Mouse (Mus musculus) retina, postnatal 1 day (tissue): ENCODE data around the gene Sipa1l1.
A peak's percentile ranks its signal among the peaks of the same experiment; 100 is the strongest.
"Not testable (repeated sequence)": the region's sequence is repeated elsewhere in the genome, so short reads cannot be mapped to it uniquely, and the experiment has no call there.

Experiments
- DNase-seq: peaks from one replicate; pipeline ENCODE4 v3.0.0-alpha.2; 2012

The Sipa1l1 gene

DNA sequence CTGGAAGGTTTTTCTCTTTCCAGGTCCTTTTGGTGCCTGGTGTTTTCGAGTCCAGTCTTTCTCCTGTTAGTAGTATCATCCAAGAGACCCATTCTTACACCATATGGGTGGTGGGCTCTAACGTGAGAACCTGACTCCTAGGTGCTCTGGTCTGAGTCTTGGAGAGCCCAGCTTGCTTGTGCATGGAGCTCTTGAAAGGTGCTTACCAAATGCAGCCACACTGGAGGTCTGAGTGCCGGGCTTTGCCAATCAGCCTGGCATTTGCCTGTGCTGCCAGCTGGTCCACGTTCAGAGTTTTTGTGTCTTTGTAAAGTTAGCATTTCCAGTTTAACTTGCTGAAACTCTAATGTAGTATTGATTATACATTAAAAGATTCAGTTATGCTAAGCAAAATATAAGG is 9.5 kb downstream of the Sipa1l1 start:
- DNase-seq, result no peak

DNA sequence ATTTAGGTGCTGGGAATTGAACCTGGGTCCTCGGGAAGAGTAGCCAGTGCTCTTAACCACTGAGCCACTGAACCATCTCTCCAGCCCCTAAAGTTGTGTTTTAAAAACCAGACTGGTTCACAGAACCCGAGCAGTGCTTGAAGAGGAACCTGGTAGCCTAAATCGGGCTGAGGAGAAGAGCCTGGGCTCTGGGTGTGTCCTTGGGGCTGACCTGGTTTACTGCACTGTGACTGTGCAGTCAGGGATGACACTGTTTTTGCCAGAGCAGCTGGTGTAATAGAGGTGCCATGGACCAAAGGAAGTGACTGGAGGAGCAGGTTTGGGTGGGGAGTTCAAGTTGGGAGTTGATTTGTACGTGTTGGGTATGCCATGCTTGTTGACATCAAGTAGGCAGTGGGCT is 10.5 kb downstream of the Sipa1l1 start:
- no peak for DNase-seq

DNA sequence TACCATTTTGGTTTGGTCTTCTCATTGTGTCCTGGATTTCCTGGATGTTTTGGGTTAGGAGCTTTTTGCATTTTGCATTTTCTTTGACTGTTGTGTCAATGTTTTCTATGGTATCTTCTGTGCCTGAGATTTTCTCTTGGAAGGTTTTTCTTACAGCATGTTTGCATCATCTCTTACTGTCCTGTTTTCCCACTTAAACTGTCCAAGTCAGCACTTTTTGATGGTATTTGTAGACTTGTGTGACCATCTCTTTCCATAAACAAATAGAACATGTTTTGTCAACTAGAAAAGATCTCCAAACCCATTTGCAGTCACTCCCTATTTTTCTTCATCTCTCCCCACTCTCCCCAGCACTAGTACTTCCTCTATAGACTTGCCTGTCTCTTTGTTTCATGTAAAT is 17.0 kb downstream of the Sipa1l1 start:
- DNase-seq, result not testable (repeated sequence)

DNA sequence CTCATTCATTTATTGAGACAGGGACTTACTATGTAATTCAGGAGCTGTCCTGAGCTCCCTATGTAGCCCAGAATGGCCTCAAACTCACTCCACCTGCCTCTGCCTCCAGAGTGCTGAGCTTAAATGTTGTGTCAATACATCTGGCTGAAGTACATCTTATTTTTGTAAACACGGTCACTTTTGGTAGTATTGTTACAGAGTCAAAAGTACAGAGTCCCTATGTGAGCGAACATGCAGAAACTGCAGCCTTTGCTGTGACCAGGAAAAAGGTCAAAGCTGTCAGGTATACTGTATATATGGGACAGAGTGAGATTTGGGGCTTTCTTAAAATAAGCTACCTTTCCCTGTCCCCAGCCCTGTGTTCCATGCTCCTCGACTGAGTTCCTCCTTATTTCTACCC is 17.6 kb downstream of the Sipa1l1 start:
- no peak for DNase-seq

DNA sequence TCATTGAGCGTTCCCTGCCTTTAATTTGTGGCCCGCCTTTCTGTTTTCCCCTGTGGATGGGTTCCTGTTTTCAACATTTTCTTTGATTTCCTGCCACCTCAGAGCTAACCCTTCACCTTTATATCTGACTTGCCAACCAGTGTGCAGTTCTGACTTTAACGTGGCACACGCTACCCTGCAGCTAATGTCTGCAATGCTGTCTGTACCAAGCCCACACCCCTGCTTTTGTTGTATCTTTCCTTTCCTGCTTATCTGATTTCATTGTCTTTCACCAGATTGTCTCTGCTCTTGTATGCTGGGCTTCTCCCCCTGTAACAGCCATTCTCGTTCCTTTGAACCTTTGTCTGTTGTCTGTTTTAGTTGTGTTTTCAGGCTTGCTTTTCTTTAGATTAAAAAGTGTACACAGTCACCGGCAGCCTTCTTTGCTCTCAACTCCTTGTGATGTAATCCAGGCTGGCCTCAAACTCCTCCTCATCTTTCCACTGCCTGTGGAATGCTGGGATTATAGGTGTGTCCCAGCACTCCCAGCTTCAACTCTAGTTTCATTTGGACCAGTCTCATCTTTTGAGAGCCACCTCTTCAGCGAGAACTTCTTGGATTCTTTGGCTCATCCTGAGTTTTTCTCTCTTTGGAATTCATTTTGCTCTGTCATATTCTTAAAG is 18.2 kb downstream of the Sipa1l1 start:
- DNase-seq, result no peak

DNA sequence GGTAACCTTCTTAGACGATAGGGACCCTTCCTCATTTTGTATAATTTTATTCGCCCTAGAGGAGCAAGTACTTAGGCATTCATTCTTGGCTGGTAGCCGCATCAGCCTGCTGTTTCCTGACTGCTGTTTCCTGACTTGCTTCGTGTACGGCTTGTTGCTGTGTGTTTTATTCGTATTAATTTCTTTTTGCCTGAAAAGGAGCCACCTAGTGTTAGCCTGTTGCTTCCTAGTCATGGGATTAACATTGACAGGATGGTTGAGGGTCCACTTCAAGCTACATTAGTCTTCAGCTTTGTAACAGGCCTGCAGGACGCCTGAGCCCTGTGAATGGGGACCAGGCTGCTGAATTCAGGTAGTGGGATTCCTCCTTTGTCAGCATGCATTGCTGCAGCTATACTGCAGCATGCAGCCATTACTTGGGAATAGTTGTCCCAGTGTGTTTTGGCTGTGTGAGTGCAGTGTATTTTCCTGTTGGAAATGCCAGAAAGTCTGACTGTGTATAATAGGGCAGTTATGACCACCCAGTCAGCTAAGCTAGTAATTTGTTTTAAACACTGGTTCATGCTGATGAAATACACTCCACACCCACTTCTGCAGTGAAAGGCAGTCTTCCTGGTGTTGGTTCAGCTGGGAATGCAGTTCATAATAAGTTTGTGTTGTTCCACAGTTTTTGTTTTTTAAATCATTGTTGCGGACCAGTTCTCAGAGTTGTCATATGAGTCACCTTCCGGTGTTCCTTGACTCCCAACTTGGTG is 19.4 kb downstream of the Sipa1l1 start:
- DNase-seq, result no peak

DNA sequence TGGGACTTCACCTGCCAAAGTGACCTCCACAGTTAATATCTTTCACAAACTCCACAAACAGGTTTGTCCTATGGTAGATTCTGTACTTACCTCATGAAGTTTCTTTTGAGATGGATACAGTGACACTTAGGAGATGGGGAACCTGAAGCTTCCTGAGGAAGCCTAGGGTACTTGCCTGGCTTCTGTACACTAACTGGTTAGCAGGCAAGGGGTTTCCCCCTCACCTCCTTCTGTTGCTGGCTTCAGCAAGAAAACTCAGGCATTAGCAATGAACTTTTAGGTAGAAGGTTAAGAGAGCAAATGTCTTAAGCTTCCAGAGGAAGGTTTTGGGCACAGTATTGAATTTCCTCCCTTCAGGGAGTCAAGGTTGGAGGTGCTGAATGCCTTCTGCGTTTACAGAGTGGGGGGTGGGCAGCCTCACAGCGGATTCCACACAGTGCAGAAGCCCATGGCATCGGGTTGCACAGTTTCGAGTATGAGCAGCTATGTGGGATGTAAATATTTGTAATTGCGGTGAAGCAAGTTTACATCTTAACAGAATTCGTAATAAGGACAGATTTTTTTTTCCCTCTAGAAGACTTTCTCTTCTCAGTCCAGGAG is 20.1 kb downstream of the Sipa1l1 start:
- no peak for DNase-seq

DNA sequence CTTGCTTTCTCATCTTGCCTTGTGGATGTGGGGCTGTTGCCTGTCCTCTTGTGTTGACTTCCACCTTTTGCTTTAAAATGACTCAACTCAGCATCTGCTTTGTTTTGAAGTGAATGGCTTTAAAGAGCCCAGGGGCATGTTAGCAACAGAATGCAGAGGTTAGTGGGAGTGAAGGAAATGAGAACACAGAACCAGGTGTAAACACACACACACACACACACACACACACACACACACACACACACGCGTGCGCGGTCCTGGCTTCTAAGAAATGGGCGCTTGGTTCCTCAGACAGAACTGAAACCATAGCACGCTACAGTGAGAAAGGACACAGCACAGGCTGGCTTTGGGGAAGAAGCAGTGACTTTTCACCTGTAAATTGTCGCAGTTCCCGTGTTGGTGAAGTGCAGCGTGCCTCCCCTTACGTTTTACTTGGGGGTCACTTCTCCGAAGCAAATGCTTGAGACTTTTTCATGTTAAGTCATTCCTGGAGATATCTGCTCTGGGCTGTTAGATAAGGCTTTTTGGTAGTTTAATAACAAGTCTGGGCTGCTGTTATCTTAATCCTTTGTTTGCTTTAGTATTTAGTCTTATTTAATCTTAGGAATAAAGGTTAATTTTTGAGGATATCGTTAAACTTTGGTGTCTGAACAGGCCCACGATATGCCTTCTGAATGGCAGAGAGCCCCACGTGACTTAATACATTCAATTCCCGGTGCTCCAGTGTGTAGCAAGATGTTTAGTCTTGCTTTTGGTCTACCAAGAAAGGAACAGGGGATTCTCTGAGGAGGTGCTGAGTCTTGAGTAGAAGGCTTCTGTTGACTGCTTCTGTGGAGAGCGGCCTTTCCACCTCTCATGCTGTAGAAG is 20.8 kb downstream of the Sipa1l1 start:
- DNase-seq, result no peak

DNA sequence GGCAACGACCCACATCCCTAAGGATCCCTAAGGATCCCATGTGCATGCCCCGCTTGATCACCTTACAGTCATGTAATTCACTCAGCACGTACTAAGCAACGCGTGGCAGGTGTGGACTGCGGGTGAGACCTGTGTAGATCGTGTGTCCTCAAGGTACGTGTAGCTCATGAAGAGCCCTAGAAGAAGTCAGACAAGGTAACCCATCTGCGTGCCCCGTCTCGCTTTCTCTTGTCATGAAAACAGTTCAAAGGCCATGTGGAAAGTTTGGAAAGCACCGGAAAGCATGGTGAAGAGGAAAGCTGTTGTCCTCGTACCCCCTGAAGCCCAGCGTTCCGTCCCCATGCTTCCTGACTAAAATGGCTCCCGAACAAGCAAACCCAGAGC is 21.5 kb downstream of the Sipa1l1 start:
- no peak for DNase-seq

DNA sequence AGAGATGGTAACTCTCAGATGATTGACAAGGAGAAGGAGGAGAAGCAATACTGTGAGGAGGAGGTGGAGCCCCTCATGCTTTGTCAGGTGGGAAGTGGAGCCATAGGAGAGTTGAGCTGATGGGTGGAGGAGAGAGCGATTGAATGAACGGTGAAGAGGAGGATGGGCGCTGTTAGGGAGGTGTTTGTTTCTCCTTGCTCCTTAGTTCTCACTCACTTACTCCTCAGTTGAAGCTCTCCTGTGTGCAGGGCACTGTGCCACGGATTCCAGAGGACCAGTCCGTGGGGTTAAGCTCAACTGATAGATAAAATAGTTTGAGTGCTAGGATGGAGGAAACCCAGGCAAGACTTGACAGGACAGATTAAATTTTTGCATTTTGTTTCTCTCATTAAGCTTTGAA is 22.6 kb downstream of the Sipa1l1 start:
- DNase-seq, result no peak

DNA sequence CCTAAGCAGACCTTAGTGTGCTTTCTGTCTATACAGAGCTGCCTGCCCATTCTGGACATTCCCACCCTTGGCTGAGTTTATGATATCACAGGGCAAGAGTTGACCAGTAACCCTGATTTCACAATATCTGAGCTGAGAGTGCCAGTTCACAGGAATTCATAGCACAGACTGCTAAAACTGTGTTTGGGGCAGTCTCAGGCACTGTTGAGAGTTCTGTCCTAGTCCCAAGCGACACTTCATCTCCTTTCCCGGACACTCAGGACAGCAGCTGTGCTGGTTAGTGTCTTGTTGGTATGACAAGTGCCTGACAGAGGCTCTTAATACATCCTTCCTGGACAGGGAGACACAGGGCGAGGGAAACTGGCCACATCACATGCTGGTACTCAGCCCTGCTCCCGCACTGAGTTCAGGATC is 23.5 kb downstream of the Sipa1l1 start:
- DNase-seq, result no peak

DNA sequence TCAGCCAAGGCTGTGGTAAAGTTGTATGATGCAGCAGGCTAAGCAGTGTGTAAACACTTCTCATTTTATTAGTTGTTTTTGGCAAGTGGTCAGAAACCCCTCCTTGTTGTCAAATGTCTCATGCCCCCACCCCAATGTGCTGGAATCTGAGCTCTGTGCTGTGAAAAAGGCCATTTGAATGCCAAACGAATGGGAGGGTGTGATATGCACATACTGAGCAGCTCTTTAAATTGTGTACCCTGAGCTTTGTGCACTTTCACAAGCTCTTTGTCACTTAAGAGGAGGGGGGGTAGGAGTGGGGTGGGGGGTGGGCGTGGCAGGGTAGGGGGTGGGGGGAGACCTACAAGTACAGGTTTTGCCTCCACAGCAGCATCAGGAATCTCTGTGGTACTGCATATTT is 24.4 kb downstream of the Sipa1l1 start:
- no peak for DNase-seq

DNA sequence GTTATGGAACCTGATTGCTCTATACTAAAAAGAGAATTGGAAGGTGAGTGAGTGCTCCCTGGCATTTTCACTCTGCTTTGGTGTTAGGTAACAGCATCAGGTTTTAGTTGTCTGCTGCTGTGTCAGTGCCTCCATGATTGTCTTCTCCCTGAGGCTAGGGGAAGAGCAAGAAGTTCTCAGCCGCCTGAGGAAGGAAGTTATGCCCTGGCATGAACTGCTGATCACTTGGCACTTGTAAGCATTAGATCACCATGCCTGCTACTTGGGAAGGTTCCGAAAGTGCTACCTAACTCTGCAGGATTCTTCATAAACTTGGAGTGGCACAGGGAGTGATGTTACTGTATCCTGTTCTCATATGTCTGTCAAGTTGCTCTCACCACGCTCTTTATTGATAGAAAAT is 25.8 kb downstream of the Sipa1l1 start:
- no peak for DNase-seq

DNA sequence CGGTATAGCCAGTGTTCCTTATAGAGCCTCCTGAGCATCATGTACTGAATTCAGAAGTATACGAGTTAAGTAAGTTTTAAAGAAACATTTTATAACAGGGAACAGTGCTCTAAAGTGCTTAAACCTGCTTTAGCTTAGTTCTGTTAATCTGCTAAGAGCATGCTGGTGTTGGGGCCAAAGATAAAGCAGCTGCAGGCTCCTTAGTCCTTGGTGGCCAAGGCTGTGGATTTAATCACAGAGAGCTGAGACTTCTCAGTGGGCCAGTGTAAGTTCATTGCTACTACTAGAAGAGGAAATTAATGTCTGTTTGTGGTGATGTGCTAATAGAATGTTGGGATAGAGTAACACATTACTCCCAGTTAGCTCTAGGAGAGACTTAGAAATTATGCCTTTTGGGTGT is 27.1 kb downstream of the Sipa1l1 start:
- DNase-seq, result no peak

DNA sequence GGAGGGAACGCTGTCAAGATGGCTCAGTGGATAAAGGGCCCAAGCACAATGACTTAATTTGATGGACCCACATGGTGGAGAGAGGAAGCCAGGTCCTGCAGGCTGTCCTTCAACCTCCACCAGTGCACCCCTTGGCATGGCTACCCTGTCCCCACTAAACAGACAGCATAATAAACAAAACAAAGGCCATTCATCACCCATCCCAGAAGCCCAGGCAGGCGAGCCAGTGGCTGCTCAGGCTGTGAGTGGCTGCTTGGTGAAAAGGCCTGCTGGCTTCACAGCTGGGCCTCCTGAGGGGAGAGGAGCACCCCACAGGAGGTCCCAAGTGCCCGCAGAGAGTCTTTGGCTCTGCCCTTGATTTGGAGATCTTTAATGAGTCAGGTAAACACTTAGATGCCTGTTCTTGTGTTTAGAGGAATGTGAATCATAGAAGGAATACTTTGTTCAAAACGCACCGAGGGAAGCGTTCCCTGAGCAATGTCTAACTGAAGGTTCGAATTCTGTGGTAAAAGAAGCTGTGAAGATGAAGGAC is 27.6 kb downstream of the Sipa1l1 start:
- DNase-seq, result peak; percentile 53

DNA sequence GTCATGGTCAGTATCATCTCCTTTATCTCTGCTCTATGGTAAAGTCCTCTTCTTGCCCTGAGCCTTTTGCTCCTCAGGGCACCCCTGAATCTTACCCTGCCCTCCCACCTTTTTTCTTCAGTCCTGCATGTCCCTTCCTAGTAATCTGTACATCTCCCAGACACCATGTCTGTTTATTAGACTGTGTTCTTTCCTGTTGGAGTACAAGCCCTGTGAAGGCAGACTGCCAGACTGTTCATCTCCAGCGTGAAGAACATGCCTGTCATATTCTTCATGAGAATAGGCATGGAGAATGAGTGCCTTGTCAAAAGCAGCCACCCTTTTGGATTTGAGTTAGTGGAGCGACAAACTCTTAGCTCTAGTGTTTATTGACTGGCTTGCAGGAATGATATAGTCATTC is 28.1 kb downstream of the Sipa1l1 start:
- DNase-seq, result peak; percentile 33

DNA sequence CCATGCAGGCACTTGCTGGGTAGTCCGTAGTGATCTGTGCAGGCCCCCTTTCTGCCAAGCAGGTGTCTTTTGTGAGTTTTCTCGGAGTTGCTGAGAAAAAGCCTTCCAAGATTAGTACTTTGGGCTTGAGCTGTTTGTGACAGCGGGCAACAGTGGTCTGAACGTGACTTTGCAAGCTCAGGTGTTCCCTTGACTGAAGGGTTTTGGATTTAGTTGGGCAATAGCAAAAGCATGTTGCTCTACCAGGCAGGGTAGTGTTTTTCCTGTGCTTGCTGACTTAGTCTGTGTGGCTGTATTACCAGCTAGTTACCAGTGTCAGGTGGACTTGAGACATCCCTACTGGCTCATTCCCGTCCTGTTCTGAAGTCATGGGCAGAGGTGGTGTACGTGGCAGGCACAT is 30.2 kb downstream of the Sipa1l1 start:
- DNase-seq, result no peak

DNA sequence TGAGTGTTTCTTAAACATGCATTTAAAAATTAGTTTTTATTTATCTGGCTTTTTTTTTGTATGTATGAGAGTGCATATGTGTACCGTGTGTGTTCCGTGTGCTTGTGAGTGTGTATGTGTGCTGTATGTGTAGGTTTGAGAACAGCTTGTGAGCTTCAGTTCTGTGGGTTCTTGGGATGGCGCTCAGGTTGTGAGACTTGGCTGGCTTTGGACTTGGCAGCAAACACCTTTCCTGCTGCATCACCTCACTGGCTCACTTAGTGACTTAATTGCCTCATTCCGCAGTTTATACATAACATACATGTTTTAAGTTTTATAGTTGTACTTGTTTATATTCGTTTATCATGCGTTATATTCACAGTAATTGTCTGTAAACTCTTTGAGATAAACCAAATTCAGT is 35.0 kb downstream of the Sipa1l1 start:
- no peak for DNase-seq

DNA sequence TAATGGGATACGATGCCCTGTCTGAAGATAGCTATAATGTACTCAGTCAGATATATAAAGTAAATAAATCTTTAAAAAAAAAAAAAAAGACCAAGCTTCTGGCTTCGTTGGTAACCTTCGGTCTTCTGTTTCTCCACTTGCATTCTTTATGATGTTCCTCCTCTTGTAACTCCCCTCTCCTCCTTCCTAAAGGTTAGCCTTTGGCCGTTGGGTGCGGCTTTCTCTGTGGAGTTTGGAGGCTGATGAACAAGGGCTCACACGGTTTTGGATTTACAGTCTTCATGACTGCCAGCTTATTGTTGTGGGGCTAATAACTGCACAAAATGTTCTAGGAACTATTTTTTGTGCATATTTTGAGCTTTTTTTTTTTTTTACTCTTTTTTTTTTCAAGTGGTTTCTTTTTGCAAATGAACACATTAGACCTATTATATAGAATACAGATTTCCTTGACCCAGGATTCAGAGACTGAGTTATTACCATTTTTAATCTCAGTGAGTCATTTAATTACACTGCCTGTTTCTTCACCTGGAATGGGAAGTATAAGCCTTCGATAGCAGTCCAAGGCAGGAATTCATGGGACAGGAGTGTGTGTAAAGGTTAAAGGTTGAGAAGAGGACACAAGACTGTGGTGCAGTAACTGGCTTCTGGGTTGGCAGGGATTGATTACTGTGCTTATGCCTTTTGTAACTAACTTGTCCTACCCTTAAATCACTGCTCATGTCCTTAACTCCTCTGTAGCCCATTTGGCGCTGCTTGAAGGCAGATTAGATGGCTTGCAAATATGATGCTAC is 37.9 kb downstream of the Sipa1l1 start:
- DNase-seq, result no peak

DNA sequence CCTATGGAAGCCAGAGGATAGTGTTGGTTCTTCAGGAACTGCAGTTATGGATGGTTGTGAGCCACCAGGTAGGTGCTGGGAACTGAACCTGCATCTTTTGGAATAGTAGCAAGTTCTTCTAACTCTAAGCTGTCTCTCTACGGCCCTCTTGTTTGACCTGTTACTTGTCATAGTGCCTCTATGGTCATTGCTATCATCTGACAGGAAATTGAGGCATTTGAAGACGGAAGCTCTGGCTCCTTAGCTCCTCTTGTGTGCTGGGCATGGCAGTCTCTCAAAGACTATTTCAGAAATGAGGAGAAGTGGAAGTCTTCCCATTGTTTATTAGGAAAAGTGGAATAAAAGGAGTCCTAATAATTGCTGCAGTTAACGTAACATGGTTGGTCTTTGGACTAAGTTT is 38.9 kb downstream of the Sipa1l1 start:
- no peak for DNase-seq

DNA sequence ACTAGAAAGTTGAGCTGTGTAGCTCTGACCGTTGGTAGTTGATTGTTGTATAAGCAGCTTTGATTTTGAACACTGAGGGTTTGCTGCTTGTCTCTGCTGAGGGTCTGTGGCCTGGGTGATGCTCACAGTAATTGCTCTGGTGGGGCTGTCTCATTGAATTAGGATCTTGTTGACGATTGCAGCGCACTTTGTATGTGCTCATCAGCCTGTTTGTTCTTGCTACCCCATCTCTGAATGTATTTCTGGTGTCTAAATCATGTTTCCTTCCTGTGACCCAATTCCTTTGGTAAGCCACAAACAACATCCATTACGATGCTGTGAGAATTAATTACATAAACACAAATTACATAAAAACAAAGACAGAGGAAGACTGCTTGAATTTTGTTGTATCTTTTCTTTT is 39.5 kb downstream of the Sipa1l1 start:
- DNase-seq, result peak; percentile 97

DNA sequence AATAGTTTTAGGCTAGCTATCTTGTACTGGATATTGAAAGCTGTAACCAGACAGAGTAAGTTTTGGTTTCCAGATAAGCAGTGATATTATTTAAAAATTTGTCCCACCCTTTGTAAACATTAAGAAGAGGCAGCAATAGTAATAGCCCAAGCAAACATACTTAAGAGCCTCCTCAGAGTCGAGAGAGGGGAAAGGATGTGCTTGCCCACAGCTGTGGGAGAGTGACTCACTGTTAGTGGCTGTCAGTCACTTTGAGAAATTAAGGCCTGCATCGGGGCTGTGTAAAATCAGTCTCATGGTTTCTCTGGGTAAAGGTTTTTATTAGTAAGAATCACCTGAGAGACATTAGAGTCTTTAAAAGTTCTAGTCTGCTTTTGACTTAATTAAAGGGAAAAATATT is 40.6 kb downstream of the Sipa1l1 start:
- no peak for DNase-seq
